Mouse (Mus musculus): ENCODE data around the gene Gpr37l1. TPM values are rescaled to one million over a fixed set of nuclear protein-coding genes. Genes with fewer than 3 reads are reported as not detected.
"Not testable (repeated sequence)": the region's sequence is repeated elsewhere in the genome, so short reads cannot be mapped to it uniquely, and the experiment has no call there.

The Gpr37l1 gene
- polyA plus RNA-seq, 1 experiment: not detected

- Histone ChIP-seq H3K4me1 (peaks cover 100% of the 10 kb centered on the region), H3K27me3 (replicated peaks) (no peaks in the 10 kb centered on the region), H3K4me3 (replicated peaks) (peak overlapping the region; percentile 91), H3K36me3 (replicated peaks; ENCODE audit: low read length) (peaks cover 53% of the 10 kb centered on the region), H3K9me3 (no peaks in the 10 kb centered on the region)
- TF ChIP-seq FLI1 (IDR thresholded peaks at IDR 0.05; ENCODE audit: low read length) (no peak), GATA1 (IDR thresholded peaks at IDR 0.05; ENCODE audit: borderline replicate concordance, low read length) (no peak)
Observed at GRCm38 (mm10) chr1:135130376-135131018, 37.0 kb downstream of the Gpr37l1 start.

- Histone ChIP-seq H3K9me3 (no peaks in the 10 kb centered on the region), H3K4me3 (replicated peaks) (peak overlapping the region; percentile 82), H3K4me1 (peaks cover 95% of the 10 kb centered on the region), H3K27me3 (replicated peaks) (no peaks in the 10 kb centered on the region), H3K36me3 (replicated peaks; ENCODE audit: low read length) (peaks cover 53% of the 10 kb centered on the region)
- TF ChIP-seq GATA1 (IDR thresholded peaks at IDR 0.05; ENCODE audit: borderline replicate concordance, low read length) (no peak), FLI1 (IDR thresholded peaks at IDR 0.05; ENCODE audit: low read length) (no peak)
Observed at GRCm38 (mm10) chr1:135129543-135130183, 37.8 kb downstream of the Gpr37l1 start.

GRCm38 (mm10) chr1:135128986-135129385, 38.5 kb downstream of the Gpr37l1 start:
- Histone ChIP-seq H3K36me3 (replicated peaks; ENCODE audit: low read length) (peaks cover 53% of the 10 kb centered on the region), H3K27me3 (replicated peaks) (no peaks in the 10 kb centered on the region), H3K9me3 (no peaks in the 10 kb centered on the region), H3K4me3 (replicated peaks) (peak overlapping the region; percentile 82), H3K4me1 (peaks cover 88% of the 10 kb centered on the region)
- TF ChIP-seq FLI1 (IDR thresholded peaks at IDR 0.05; ENCODE audit: low read length) (no peak), GATA1 (IDR thresholded peaks at IDR 0.05; ENCODE audit: borderline replicate concordance, low read length) (no peak)

- peak overlapping the region; percentile 29 for H3K4me3 ChIP-seq (replicated peaks)
- H3K4me1 ChIP-seq: peaks cover 78% of the 10 kb centered on the region
- H3K36me3 ChIP-seq (replicated peaks; ENCODE audit: low read length): peaks cover 61% of the 10 kb centered on the region
- H3K27me3 ChIP-seq (replicated peaks): no peaks in the 10 kb centered on the region
- no peaks in the 10 kb centered on the region for H3K9me3 ChIP-seq
- no peak for TF ChIP-seq GATA1 (IDR thresholded peaks at IDR 0.05; ENCODE audit: borderline replicate concordance, low read length)
- no peak for TF ChIP-seq FLI1 (IDR thresholded peaks at IDR 0.05; ENCODE audit: low read length)
Observed at GRCm38 (mm10) chr1:135128011-135128441, 39.5 kb downstream of the Gpr37l1 start.

- no peak for TF ChIP-seq FLI1 (IDR thresholded peaks at IDR 0.05; ENCODE audit: low read length)
- no peak for TF ChIP-seq GATA1 (IDR thresholded peaks at IDR 0.05; ENCODE audit: borderline replicate concordance, low read length)
- H3K36me3 ChIP-seq (replicated peaks; ENCODE audit: low read length): peaks cover 76% of the 10 kb centered on the region
- no peak overlapping the region for H3K4me3 ChIP-seq (replicated peaks)
- no peaks in the 10 kb centered on the region for H3K9me3 ChIP-seq
- H3K27me3 ChIP-seq (replicated peaks): no peaks in the 10 kb centered on the region
- peaks cover 63% of the 10 kb centered on the region for H3K4me1 ChIP-seq
Observed at GRCm38 (mm10) chr1:135126443-135127027, 40.9 kb downstream of the Gpr37l1 start.

- Histone ChIP-seq H3K4me3 (replicated peaks) (no peak overlapping the region), H3K36me3 (replicated peaks; ENCODE audit: low read length) (peaks cover 81% of the 10 kb centered on the region), H3K9me3 (no peaks in the 10 kb centered on the region), H3K27me3 (replicated peaks) (no peaks in the 10 kb centered on the region), H3K4me1 (peaks cover 58% of the 10 kb centered on the region)
- TF ChIP-seq GATA1 (IDR thresholded peaks at IDR 0.05; ENCODE audit: borderline replicate concordance, low read length) (no peak), FLI1 (IDR thresholded peaks at IDR 0.05; ENCODE audit: low read length) (no peak)
Observed at GRCm38 (mm10) chr1:135125990-135126389, 41.5 kb downstream of the Gpr37l1 start.

- TF ChIP-seq GATA1 (IDR thresholded peaks at IDR 0.05; ENCODE audit: borderline replicate concordance, low read length) (no peak), FLI1 (IDR thresholded peaks at IDR 0.05; ENCODE audit: low read length) (no peak)
- Histone ChIP-seq H3K9me3 (no peaks in the 10 kb centered on the region), H3K4me3 (replicated peaks) (no peak overlapping the region), H3K4me1 (peaks cover 49% of the 10 kb centered on the region), H3K36me3 (replicated peaks; ENCODE audit: low read length) (peaks cover 94% of the 10 kb centered on the region), H3K27me3 (replicated peaks) (no peaks in the 10 kb centered on the region)
Observed at GRCm38 (mm10) chr1:135124573-135125363, 42.7 kb downstream of the Gpr37l1 start.

- Histone ChIP-seq H3K4me1 (peaks cover 39% of the 10 kb centered on the region), H3K9me3 (no peaks in the 10 kb centered on the region), H3K4me3 (replicated peaks) (no peak overlapping the region), H3K27me3 (replicated peaks) (no peaks in the 10 kb centered on the region), H3K36me3 (replicated peaks; ENCODE audit: low read length) (peaks cover 99% of the 10 kb centered on the region)
- TF ChIP-seq FLI1 (IDR thresholded peaks at IDR 0.05; ENCODE audit: low read length) (no peak), GATA1 (IDR thresholded peaks at IDR 0.05; ENCODE audit: borderline replicate concordance, low read length) (no peak)
Observed at GRCm38 (mm10) chr1:135112661-135113060, 54.8 kb downstream of the Gpr37l1 start.

GRCm38 (mm10) chr1:135111271-135111670, 56.2 kb downstream of the Gpr37l1 start:
- Histone ChIP-seq H3K36me3 (replicated peaks; ENCODE audit: low read length) (peaks cover 87% of the 10 kb centered on the region), H3K4me1 (peaks cover 38% of the 10 kb centered on the region)
- not testable (repeated sequence) for H3K4me3 ChIP-seq (replicated peaks); H3K27me3 ChIP-seq (replicated peaks); H3K9me3 ChIP-seq

Other genes with a start within 250 kb of the Gpr37l1 start
- gene Ppp1r12b, start 211.7 kb downstream of the Gpr37l1 start, polyA plus RNA-seq (2012; ENCODE audit: insufficient read depth, low replicate concordance): 0.60 TPM in 1 of 2 replicates, not detected in the other
- gene Ube2t, start 205.1 kb downstream of the Gpr37l1 start, polyA plus RNA-seq (2012; ENCODE audit: insufficient read depth, low replicate concordance): 6.4 TPM in 1 of 2 replicates, not detected in the other
- 0.24 TPM in 1 of 2 replicates, not detected in the other for gene Lgr6, start 62.4 kb downstream of the Gpr37l1 start, polyA plus RNA-seq (2012; ENCODE audit: insufficient read depth, low replicate concordance)
- 57.8 and 98.1 TPM in 2 replicates for gene Ptpn7, start 35.0 kb downstream of the Gpr37l1 start, polyA plus RNA-seq (2012; ENCODE audit: insufficient read depth, low replicate concordance)
- gene Arl8a, start 20.9 kb downstream of the Gpr37l1 start, polyA plus RNA-seq (2012; ENCODE audit: insufficient read depth, low replicate concordance): 96.0 and 156 TPM in 2 replicates
- gene Elf3, start 90.9 kb upstream of the Gpr37l1 start, polyA plus RNA-seq (2012; ENCODE audit: insufficient read depth, low replicate concordance): not detected in 2 replicates
- 15.5 and 18.7 TPM in 2 replicates for gene Rnpep, start 116.4 kb upstream of the Gpr37l1 start, polyA plus RNA-seq (2012; ENCODE audit: insufficient read depth, low replicate concordance)
- 2.2 and 5.0 TPM in 2 replicates for gene Timm17a, start 146.1 kb upstream of the Gpr37l1 start, polyA plus RNA-seq (2012; ENCODE audit: insufficient read depth, low replicate concordance)
- not detected in 2 replicates for gene Lmod1, start 157.1 kb upstream of the Gpr37l1 start, polyA plus RNA-seq (2012; ENCODE audit: insufficient read depth, low replicate concordance)
- gene Shisa4, start 207.6 kb upstream of the Gpr37l1 start, polyA plus RNA-seq (2012; ENCODE audit: insufficient read depth, low replicate concordance): 0.34 TPM in 1 of 2 replicates, not detected in the other